Mouse (Mus musculus): ENCODE results near the gene Spryd4. TPM values are rescaled to one million over a fixed set of nuclear protein-coding genes. Genes with fewer than 3 reads are reported as not detected.
A peak's percentile ranks its signal among the peaks of the same experiment; 100 is the strongest.

Spryd4 gene
- polyA plus RNA-seq, 1 experiment from 2014 or later = 25.7 TPM

GRCm38 (mm10) chr10:128212871-128213323 is 1.3 kb upstream of the Spryd4 start:
- WGBS = 4% methylated on average over 18 of the region's 18 CpGs
- 0 out of 2 replicates have a peak, but pooled peaks cover 3% of the 10 kb centered on the region for H3K27me3 ChIP-seq (ENCODE audit: control insufficient read depth, insufficient read depth, low read length)
- DNase-seq (ENCODE audit: low spot score, missing footprints) (peak; percentile 93), ATAC-seq (ENCODE audit: low FRiP score) (peak; percentile 47)
- H3K27ac ChIP-seq (ENCODE audit: low read depth, low read length) = no peak overlapping the region
- H3K4me2 ChIP-seq = peak overlapping the region; percentile 49
- no peaks in the 10 kb centered on the region for H3K9me3 ChIP-seq (ENCODE audit: control insufficient read depth, low read length)
- H3K9ac ChIP-seq (ENCODE audit: low read length) = peak overlapping the region; percentile 41; the same call in 1 of the 2 replicates
- H3K4me1 ChIP-seq (ENCODE audit: control insufficient read depth, insufficient read depth, low read length) = peaks cover 5% of the 10 kb centered on the region; the same call in 1 of the 2 replicates
- H3K4me3 ChIP-seq (ENCODE audit: low read depth, low read length) = peak overlapping the region; percentile 23; the same call in 1 of the 2 replicates
- H3K36me3 ChIP-seq (ENCODE audit: control insufficient read depth, insufficient read depth, low read length) = no peaks in the 10 kb centered on the region

GRCm38 (mm10) chr10:128212148-128212547 is 541 bp upstream of the Spryd4 start:
- H3K36me3 ChIP-seq (ENCODE audit: control insufficient read depth, insufficient read depth, low read length) = no peaks in the 10 kb centered on the region; the same call in 1 of the 2 replicates
- 49% methylated on average over 6 of the region's 6 CpGs for WGBS
- no peak overlapping the region; the same call in 1 of the 2 replicates for H3K9ac ChIP-seq (ENCODE audit: low read length)
- H3K4me1 ChIP-seq (ENCODE audit: control insufficient read depth, insufficient read depth, low read length) = peaks cover 5% of the 10 kb centered on the region; the same call in 1 of the 2 replicates
- H3K4me2 ChIP-seq = peak overlapping the region; percentile 88
- H3K27ac ChIP-seq (ENCODE audit: low read depth, low read length) = no peak overlapping the region
- H3K27me3 ChIP-seq (ENCODE audit: control insufficient read depth, insufficient read depth, low read length) = 0 out of 2 replicates have a peak, but pooled peaks cover 3% of the 10 kb centered on the region
- H3K4me3 ChIP-seq (ENCODE audit: low read depth, low read length) = peak overlapping the region; percentile 65
- ATAC-seq (ENCODE audit: low FRiP score) = no peak
- H3K9me3 ChIP-seq (ENCODE audit: control insufficient read depth, low read length) = no peaks in the 10 kb centered on the region
- no peak for DNase-seq (ENCODE audit: low spot score, missing footprints)

DNA sequence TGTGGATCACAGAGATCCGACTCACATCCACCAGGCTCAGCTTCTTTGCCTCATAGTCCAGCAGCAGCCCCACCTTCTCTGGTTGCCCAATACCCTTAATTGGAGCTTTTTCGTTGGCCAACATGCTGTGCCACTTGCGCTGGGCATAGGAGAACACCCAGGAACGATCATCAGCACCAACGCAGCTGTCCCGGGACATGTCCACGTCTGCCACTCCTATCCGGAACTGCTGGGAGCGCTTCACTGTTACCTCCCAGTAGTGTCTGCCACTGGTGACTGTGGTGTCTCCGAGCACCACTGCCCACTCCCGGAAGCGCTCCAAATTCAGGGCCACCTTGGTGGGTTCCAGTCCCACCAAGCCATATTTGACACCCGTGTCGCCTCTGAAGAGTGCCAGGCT is 653 bp downstream of the Spryd4 start:
- H3K4me1 ChIP-seq (ENCODE audit: control insufficient read depth, insufficient read depth, low read length) = peaks cover 5% of the 10 kb centered on the region; the same call in 1 of the 2 replicates

GRCm38 (mm10) chr10:128210131-128210530 is 1.5 kb downstream of the Spryd4 start:
- H3K4me3 ChIP-seq (ENCODE audit: low read depth, low read length) = no peak overlapping the region
- H3K4me1 ChIP-seq (ENCODE audit: control insufficient read depth, insufficient read depth, low read length) = peaks cover 5% of the 10 kb centered on the region; the same call in 1 of the 2 replicates
- 0 out of 2 replicates have a peak, but pooled peaks cover 3% of the 10 kb centered on the region for H3K27me3 ChIP-seq (ENCODE audit: control insufficient read depth, insufficient read depth, low read length)
- no peaks in the 10 kb centered on the region for H3K9me3 ChIP-seq (ENCODE audit: control insufficient read depth, low read length)
- DNase-seq (ENCODE audit: low spot score, missing footprints) (no peak), ATAC-seq (ENCODE audit: low FRiP score) (no peak)
- no peak overlapping the region for H3K9ac ChIP-seq (ENCODE audit: low read length)
- no peak overlapping the region for H3K4me2 ChIP-seq
- H3K27ac ChIP-seq (ENCODE audit: low read depth, low read length) = no peak overlapping the region
- WGBS = 89% methylated on average over 2 of the region's 2 CpGs
- H3K36me3 ChIP-seq (ENCODE audit: control insufficient read depth, insufficient read depth, low read length) = no peaks in the 10 kb centered on the region; the same call in 1 of the 2 replicates

More for the DNA sequence above, 653 bp downstream of the Spryd4 start:
- WGBS = 33% methylated on average over 14 of the region's 14 CpGs
- ATAC-seq (ENCODE audit: low FRiP score) (peak; percentile 16; the same call in 1 of the 2 replicates), DNase-seq (ENCODE audit: low spot score, missing footprints) (no peak)
- peak overlapping the region; percentile 75 for H3K9ac ChIP-seq (ENCODE audit: low read length)
- H3K27ac ChIP-seq (ENCODE audit: low read depth, low read length) = no peak overlapping the region
- H3K4me3 ChIP-seq (ENCODE audit: low read depth, low read length) = peak overlapping the region; percentile 65
- no peaks in the 10 kb centered on the region; the same call in 1 of the 2 replicates for H3K36me3 ChIP-seq (ENCODE audit: control insufficient read depth, insufficient read depth, low read length)
- 0 out of 2 replicates have a peak, but pooled peaks cover 3% of the 10 kb centered on the region for H3K27me3 ChIP-seq (ENCODE audit: control insufficient read depth, insufficient read depth, low read length)
- H3K9me3 ChIP-seq (ENCODE audit: control insufficient read depth, low read length) = no peaks in the 10 kb centered on the region
- peak overlapping the region; percentile 88 for H3K4me2 ChIP-seq

DNA sequence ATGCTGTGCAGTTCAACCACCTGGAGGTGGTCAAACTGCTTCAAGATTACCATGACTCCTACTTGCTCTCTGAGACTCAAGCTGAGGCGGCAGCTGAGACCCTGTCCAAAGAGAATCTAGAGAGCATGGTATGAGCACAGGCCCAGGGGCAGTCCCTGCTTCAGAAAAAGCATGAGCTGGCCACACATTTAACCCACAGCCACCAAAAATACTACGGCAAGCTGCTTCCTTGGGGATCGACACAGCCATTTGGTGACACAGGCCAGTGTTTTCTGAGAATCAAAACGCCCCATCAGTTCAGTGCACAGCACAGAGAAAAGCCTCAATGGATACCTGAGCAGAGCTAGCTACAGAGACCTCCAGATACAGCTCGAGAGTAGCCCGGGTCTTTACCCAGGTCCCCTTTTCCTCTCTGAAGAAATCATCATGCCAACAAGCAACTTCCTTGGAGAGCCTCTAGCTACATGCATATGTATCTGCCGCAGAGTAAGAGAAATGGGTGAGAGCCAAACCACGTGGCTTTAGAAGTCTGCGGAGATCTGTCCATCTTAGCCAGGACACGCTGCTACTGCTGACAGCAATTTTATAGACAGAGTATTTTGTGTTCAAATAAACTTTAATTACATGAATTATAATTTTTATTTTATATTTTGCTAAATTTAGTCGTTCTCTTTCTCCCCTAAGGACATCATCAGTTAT is 2.1 kb downstream of the Spryd4 start:
- Histone ChIP-seq H3K27ac (ENCODE audit: low read depth, low read length) (no peak overlapping the region), H3K4me3 (ENCODE audit: low read depth, low read length) (no peak overlapping the region), H3K36me3 (ENCODE audit: control insufficient read depth, insufficient read depth, low read length) (no peaks in the 10 kb centered on the region; the same call in 1 of the 2 replicates), H3K9ac (ENCODE audit: low read length) (no peak overlapping the region), H3K4me2 (no peak overlapping the region), H3K27me3 (ENCODE audit: control insufficient read depth, insufficient read depth, low read length) (0 out of 2 replicates have a peak, but pooled peaks cover 3% of the 10 kb centered on the region), H3K4me1 (ENCODE audit: control insufficient read depth, insufficient read depth, low read length) (peaks cover 5% of the 10 kb centered on the region; the same call in 1 of the 2 replicates), H3K9me3 (ENCODE audit: control insufficient read depth, low read length) (no peaks in the 10 kb centered on the region)
- DNase-seq (ENCODE audit: low spot score, missing footprints) (no peak), ATAC-seq (ENCODE audit: low FRiP score) (no peak)
- 91% methylated on average over 11 of the region's 11 CpGs for WGBS

- ATAC-seq (ENCODE audit: low FRiP score) (no peak), DNase-seq (ENCODE audit: low spot score, missing footprints) (no peak)
- Histone ChIP-seq H3K4me1 (ENCODE audit: control insufficient read depth, insufficient read depth, low read length) (peaks cover 5% of the 10 kb centered on the region; the same call in 1 of the 2 replicates), H3K4me2 (no peak overlapping the region), H3K36me3 (ENCODE audit: control insufficient read depth, insufficient read depth, low read length) (no peaks in the 10 kb centered on the region; the same call in 1 of the 2 replicates), H3K4me3 (ENCODE audit: low read depth, low read length) (no peak overlapping the region), H3K27me3 (ENCODE audit: control insufficient read depth, insufficient read depth, low read length) (0 out of 2 replicates have a peak, but pooled peaks cover 3% of the 10 kb centered on the region), H3K9ac (ENCODE audit: low read length) (no peak overlapping the region), H3K9me3 (ENCODE audit: control insufficient read depth, low read length) (no peaks in the 10 kb centered on the region), H3K27ac (ENCODE audit: low read depth, low read length) (no peak overlapping the region)
- WGBS = 94% methylated on average over 10 of the region's 10 CpGs
Measured at GRCm38 (mm10) chr10:128208326-128208725, 3.3 kb downstream of the Spryd4 start.

GRCm38 (mm10) chr10:128204941-128205340 is 6.7 kb downstream of the Spryd4 start:
- WGBS = 91% methylated on average over 15 of the region's 15 CpGs
- DNase-seq (ENCODE audit: low spot score, missing footprints) (no peak), ATAC-seq (ENCODE audit: low FRiP score) (no peak)
- Histone ChIP-seq H3K27me3 (ENCODE audit: control insufficient read depth, insufficient read depth, low read length) (no peaks in the 10 kb centered on the region), H3K27ac (ENCODE audit: low read depth, low read length) (no peak overlapping the region), H3K36me3 (ENCODE audit: control insufficient read depth, insufficient read depth, low read length) (no peaks in the 10 kb centered on the region; the same call in 1 of the 2 replicates), H3K9me3 (ENCODE audit: control insufficient read depth, low read length) (no peaks in the 10 kb centered on the region), H3K4me2 (no peak overlapping the region), H3K4me3 (ENCODE audit: low read depth, low read length) (no peak overlapping the region), H3K9ac (ENCODE audit: low read length) (no peak overlapping the region), H3K4me1 (ENCODE audit: control insufficient read depth, insufficient read depth, low read length) (no peaks in the 10 kb centered on the region)

- DNase-seq (ENCODE audit: low spot score, missing footprints) = no peak
- 74% methylated on average over 6 of the region's 6 CpGs for WGBS
- no peak overlapping the region for H3K4me2 ChIP-seq
Measured at GRCm38 (mm10) chr10:128201856-128202255, 9.8 kb downstream of the Spryd4 start.

More at GRCm38 (mm10) chr10:128201856-128202255, 9.8 kb downstream of the Spryd4 start:
- no peak for ATAC-seq (ENCODE audit: low FRiP score)
- H3K4me3 ChIP-seq (ENCODE audit: low read depth, low read length) = no peak overlapping the region
- no peak overlapping the region for H3K9ac ChIP-seq (ENCODE audit: low read length)
- H3K4me1 ChIP-seq (ENCODE audit: control insufficient read depth, insufficient read depth, low read length) = no peaks in the 10 kb centered on the region
- no peak overlapping the region for H3K27ac ChIP-seq (ENCODE audit: low read depth, low read length)
- H3K27me3 ChIP-seq (ENCODE audit: control insufficient read depth, insufficient read depth, low read length) = no peaks in the 10 kb centered on the region; the same call in 1 of the 2 replicates
- H3K36me3 ChIP-seq (ENCODE audit: control insufficient read depth, insufficient read depth, low read length) = no peaks in the 10 kb centered on the region; the same call in 1 of the 2 replicates
- no peaks in the 10 kb centered on the region for H3K9me3 ChIP-seq (ENCODE audit: control insufficient read depth, low read length)
